Mouse (Mus musculus): ENCODE results near the gene Slc17a2.
"Not testable (repeated sequence)": the region's sequence is repeated elsewhere in the genome, so short reads cannot be mapped to it uniquely, and the experiment has no call there.

The Slc17a2 gene

DNA sequence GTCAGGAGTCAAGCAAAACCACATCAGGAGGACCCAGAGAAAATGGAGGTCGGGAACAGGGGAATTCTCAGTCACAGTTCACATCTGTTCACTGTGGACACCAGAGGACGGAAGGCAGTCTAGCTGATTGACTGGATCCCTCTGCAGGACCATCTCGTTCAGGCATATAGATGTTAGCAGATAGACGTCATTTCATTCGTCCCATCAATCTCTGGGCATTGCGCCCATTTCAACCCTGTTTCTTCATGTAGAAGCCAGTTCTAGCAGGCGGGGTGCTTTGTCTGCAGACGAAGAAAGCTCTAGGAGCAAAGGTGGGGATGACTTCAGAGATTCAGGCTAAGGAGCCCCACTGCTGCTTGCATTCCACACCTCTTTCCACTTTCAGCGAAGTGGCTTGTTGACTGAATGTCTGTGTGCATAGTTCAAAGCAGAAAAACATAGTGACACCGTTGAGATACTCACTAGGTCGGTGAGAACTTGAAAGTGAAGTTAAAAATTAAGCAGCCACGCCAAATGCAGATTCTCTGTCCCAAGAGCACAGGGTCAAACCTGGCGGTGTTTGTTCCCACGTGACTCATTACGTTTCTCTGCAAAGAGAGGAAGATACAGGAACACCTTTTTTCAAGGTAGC is at the start of gene Slc17a2:
Slc17a2 (plus strand) TSS at position 572 of the 631 bp plus-strand sequence.
- DNase-seq, result no peak

DNA sequence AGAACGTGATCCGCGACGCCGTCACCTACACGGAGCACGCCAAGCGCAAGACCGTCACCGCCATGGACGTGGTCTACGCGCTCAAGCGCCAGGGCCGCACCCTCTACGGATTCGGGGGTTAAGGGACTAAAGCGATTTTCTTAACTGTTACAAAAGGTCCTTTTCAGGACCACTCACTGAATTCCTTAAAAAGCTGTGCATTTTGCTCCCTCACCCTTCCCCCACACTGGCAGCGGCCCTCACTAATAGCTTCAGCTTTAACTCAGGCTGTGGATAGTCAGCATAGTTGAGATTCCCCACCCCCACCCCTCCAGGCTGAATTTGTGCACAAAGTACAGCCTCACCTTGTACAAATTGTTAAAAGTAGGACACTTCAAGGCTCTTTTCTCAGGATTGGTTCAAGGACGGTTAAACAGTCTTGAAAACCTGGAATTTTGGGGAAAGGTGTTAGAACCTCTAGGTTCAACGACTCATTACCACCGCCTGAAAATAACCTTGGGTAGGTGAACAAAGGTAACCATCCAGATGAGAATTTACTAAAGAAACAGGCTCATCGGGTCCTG is 49.5 kb upstream of the Slc17a2 start:
- no peak for DNase-seq

DNA sequence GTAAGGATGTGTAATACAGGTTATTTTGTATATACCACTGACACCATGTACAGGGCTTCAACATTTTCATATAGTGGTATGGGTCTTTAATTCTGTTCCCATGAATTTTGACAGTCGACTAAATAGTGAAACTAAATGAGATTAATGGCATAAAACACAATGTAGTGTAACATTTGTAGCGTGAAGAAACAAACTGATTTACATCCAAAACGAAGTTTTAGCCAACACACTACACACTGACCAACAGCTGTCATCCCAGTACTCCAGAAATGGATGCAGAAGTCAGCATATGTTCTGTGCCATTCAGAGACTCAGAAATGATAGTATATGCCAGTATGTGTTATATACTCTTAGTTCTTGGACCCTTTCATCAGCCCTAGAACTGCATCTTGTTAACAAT is 48.9 kb upstream of the Slc17a2 start:
- DNase-seq, result no peak

DNA sequence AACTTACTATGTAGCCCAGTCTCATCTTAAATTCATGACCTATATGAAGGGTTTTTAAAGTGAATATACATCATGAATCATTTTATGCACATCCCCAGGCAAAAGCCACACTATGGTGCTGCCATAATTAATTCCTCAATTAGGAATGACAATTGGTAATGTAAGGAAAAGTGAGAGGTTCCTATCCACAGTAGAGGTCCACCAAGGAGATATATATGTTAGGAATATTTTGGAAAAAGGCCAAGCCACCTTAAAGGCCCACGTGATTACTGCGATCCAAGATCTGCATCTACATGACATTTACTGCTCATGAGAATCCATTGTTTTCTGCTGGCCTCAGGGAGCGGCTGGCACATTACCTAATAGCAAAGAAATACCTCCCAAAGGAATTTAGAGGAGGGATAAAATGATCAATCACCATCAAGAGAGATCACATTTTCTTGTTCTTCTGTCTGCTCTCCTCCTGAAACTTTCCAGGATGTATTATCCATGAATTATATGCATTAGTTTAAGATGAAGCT is 47.5 kb upstream of the Slc17a2 start:
- no peak for DNase-seq

DNA sequence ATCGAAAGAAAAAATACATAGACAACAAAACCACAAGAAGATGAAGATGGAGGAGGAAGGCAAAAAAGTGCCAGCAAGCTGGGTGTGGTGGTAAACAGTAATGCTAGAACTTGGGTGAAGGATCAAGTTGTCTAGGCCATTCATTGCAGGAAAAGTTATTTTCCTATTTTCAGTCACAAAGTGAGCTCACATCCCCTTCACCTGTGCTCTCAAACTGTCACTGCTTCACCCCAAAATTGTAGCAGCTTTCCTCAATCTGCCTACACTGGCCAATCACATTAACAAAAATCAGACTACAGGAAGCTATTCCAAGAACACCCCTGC is 46.9 kb upstream of the Slc17a2 start:
- DNase-seq, result no peak

DNA sequence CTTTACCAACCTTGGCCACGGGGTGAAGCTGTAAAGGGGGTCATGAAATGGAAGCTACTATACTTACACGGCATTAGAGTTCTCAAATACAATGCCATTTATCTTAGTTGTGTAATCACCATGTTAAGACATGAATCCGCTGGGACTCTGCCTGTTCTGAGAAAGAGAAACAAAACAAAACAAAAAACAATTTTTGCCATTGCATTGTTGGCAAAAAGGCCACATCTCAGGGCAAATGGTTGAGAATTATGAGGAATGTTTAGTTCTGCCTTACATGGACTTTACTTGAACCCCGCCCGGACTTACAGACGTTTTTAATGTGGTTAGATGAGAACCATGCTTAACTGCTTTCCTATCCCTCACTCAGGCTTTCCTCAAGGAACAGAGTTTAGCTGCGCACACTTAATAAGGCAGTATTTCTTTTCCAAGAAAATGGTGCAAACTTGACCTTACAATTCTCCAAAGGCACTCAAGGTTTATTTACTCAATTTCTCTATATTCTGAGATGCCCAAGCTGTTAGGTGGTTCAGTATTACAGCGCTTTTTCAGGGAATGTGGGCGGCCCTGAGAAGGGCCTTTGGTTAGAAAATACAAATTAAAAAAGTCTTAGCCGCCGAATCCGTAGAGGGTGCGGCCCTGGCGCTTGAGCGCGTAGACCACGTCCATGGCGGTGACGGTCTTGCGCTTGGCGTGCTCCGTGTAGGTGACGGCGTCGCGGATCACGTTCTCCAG is 46.4 kb upstream of the Slc17a2 start:
- no peak for DNase-seq

DNA sequence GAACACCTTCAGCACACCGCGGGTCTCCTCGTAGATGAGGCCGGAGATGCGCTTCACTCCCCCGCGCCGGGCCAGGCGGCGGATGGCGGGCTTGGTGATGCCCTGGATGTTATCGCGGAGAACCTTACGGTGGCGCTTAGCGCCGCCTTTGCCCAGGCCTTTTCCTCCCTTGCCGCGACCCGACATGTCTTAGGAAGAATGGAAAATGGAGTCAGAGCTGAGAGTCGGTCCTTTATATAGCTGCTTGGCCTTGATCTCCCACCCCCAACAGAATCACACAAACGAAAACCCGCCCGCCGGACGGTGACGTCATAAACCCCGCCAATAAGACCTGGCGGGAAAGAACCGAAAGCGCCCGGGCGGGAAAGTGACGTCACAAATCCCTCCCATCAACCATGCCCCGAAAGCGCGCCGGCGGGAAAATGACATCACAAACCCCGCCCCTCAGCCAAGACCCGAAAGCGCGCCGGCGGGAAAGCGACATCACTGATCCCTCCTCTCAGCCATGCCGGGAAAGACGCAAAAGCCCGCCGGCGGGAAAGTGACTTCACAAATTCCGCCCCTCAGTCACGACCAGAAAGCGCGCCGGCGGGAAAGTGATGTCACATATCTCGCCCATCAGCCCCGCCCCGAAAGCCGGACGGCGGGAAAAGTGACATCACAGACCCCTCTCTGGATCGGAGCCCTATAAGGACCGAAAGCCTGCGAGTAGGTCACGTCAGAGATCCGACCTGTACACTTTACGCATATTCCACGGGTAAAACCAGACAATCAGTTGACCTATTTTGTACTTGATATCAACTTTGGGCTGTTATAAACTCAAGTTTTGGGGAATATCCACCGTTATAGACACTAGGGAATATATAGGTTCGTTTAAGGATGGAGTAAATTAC is 45.6 kb upstream of the Slc17a2 start, which contains the start of gene Hist1h4a:
Hist1h4a (minus strand) TSS at position 259 of the 893 bp plus-strand sequence.
- DNase-seq, result peak; percentile 99

DNA sequence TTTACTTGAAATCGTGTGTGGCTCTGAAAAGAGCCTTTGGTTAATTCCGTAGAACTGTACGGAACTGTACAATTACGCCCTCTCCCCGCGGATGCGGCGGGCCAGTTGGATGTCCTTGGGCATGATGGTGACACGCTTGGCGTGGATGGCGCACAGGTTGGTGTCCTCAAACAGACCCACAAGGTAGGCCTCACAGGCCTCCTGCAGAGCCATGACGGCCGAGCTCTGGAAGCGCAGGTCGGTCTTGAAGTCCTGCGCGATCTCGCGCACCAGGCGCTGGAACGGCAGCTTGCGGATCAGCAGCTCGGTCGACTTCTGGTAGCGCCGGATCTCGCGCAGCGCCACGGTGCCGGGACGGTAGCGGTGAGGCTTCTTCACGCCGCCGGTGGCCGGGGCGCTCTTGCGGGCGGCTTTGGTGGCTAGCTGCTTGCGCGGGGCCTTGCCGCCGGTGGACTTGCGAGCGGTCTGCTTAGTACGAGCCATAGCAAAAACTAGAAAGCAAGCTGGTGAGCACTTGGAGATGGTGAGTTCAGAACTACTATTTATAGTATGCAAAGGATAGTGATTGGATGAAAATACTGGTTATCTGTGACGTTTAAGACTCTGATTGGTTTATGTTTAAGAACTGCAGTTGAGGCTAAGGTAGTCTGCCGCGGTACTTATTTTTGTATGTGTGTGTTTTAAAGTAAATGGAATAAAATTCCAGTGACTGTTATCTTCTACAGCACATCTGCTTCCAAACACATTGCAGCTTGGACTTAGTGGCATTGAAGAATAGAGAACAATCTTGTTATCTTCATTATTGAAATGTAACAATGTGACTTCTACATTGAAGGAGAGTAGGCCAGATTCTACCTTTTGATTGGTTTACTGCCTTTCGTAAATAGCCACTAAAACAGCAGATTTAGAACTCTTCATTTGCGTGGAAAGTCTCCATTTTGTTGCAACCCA is 44.6 kb upstream of the Slc17a2 start, which contains the start of gene Hist1h3a:
Hist1h3a (minus strand) TSS at position 516 of the 951 bp plus-strand sequence.
- peak; percentile 23 for DNase-seq

DNA sequence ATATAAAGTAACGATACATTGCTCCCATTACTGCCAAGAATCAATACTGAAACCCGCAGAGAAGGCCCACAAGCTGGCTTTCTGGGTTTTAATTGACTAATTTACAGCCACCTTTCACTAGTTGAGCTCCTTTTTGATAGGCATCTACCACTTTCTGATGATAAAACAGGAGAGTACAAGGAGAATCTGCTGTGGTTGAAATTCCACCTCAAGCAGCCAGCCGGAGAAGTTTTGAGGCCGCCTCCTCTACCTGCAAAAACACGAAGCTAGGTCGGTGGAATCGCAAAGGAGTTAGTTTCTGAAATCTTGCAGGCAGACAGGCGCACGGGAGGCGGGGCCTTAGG is 43.6 kb upstream of the Slc17a2 start:
- no peak for DNase-seq

DNA sequence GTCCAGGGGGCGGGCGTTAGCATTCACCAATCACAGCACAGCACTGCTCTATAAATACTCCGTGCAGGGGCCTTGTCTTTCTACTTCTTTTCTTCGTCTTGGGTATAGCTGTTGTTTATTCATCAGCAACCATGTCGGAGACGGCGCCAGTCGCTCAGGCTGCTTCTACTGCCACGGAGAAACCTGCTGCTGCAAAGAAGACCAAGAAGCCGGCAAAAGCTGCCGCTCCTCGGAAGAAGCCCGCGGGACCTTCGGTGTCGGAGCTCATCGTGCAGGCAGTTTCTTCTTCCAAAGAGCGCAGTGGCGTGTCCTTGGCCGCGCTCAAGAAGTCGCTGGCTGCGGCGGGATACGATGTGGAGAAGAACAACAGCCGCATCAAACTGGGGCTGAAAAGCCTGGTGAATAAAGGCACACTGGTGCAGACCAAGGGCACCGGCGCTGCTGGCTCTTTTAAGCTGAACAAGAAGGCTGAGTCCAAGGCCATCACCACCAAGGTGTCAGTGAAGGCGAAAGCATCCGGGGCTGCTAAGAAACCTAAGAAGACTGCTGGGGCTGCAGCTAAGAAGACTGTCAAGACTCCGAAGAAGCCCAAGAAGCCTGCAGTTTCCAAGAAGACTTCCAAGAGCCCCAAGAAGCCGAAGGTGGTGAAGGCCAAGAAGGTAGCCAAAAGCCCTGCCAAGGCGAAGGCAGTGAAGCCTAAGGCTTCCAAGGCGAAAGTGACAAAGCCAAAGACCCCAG is 43.0 kb upstream of the Slc17a2 start, which contains the start of gene Hist1h1a:
Hist1h1a (plus strand) TSS at position 81 of the 738 bp plus-strand sequence.
- DNase-seq, result peak; percentile 71

DNA sequence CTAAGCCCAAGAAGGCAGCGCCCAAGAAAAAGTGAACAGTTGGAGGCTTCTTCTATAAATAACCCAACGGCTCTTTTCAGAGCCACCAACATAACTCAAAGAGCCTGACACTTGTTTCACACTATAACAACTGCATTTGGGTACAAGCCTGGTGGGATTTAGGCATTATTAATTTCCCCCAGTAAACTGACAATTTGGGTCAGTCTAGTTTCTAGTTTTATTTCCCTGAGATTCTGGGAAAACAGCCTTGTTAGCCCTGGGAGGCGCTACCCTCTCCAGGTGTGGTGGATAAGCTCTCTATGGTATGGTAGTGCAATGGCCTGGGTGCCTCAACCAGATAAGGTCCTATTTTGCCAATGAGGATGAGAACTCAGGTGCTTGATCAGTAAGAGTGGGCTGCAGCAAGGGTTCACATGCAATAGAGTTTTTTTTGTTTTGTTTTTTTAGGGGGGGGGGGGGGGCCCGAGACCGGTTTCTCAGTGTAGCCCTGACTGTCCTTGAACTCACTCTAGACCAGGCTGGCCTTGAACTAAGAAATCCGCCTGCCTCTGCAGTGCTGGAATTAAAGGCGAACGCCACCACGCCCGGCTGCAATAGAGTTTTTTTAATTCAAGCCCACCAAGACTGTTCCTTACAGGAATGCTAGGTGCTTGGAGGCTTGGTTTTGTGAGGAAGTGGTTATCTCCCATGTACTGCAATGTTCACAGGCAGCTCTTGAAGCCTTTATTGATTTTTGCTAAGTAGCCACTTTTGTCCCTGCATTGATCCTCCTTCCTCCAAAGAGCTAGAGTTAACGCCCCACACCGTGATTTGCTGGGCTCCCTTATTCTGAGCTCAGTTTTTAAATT is 42.2 kb upstream of the Slc17a2 start:
- no peak for DNase-seq

DNA sequence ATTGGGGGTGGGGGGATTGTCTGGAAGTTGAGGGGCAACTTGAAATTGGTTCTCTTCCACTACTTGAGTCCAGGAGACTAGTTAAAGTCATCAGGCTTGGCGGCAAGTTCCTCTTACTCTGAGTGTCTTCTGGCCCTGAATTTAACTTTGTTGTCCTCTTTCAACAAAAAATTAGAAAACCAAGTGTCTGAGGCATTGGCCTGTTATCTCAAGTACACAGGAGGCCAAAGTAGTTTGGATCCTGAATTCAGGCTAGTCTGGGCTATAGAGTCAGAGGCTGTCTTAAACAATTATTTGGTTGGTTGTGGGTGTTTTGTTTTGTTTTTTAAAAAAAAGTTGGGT is 41.6 kb upstream of the Slc17a2 start:
- no peak for DNase-seq

DNA sequence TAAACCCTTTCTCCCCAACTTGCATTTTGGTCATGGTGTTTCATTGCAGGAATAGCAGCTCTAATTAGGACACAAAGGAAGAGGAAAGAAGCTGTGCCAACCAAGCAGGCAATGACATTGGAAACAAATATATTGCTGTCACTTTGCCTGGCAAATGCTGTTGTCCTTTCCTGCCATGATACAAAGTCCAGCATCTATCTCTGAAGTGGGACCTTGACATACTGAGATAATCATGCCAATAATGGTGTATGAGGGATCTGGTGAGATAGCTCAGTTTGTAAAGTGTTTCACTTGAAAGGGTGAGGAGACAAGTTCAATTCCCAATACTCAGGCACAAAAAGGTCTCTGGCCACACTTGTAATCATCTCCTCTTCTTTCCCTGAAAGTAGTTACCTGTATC is 40.0 kb upstream of the Slc17a2 start:
- DNase-seq, result no peak

DNA sequence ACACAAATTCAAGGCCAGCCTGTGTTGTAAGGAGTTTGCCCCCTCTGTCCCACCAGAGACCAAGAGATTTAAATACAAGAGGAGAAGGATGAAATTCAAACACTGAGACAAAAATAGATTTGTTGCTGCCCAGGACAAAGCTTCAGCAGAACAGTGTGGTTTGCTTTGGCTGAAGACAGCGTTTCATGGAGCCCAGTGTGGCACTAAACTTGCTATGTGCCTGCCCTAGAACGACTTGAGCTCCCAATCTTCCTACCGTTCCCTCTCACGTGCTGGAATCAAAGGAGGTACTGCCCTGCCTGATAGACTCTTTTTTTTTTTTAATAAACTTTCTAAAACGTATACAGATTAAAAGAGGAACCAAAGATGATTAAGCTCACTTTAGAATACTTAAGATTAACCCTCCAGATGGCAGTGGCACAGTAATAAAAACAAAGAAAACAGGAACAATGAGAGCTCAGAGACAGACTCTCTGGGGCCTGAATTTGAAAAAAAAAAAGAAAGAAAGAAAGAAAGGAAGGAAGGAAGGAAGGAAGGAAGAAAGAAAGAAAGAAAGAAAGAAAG is 37.9 kb upstream of the Slc17a2 start:
- no peak for DNase-seq

DNA sequence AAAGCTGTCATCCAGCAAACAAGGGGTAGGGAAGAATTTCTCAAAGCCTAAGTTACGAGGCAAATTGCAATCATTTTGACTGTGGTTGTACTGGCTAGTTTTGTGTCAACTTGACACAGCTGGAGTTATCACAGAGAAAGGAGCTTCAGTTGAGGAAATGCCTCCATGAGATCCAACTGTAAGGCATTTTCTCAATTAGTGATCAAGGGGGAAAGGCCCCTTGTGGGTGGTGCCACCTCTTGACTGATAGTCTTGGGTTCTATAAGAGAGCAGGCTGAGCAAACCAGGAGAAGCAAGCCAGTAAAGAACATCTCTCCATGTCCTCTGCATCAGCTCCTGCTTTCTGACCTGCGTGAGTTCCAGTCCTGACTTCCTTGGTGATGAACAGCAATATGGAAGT is 37.2 kb upstream of the Slc17a2 start, which contains the start of gene Trim38:
Trim38 (plus strand) TSS at position 301 of the 400 bp plus-strand sequence.
- DNase-seq, result not testable (repeated sequence)

DNA sequence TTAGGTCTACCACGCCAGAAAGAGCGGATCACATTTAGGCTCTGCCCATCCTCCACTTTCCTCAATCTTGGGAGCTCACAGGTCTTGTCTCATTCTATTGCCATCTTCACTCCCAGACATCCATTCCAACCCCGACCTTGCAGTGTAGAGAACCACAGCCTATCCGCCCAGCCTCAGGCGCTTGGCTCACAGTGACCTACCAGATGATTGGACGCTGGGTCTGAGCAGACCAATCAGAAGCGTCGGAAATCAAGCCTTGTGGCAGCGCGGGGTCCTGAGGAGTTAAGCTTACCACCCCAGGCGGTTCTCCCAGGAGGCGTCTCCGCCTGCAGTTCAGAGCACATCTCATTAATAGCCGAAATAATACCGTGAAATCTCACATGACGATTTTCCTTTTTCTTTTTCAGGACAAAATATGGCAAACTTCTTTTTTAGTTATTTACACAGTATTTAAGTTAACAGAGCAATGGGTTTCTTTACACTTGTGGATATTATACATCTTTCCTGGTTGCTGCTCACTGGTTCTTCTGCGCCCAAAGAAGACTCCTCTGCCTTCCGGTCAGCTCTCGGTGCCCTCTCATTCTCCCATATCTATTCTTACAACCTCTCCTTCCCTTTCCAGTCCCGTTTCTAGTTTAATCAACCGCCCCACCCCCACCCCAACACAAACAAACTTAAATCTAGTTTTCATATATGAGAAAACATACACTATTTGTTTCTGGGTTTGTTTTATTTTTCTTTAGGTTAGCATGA is 34.1 kb upstream of the Slc17a2 start:
- peak; percentile 21 for DNase-seq

DNA sequence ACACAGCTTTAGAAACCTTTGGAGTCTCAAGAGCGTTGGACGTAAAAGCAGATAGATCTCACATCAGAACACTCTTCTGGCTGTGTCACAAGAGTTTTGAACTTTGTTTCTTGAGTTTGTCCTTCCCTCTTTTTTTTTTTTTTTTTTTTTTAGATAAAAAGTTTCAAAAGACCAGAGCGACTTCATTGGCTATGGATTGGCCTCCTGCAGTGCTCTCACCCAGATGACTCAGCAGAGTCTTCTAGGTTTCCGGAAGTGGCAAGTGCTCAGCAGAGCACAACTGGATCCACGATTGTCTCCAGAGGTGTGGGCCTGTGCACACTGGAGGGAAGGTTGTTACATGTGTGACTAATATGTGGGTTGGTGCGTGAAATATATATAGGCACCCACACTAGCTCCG is 28.5 kb upstream of the Slc17a2 start:
- DNase-seq, result no peak

DNA sequence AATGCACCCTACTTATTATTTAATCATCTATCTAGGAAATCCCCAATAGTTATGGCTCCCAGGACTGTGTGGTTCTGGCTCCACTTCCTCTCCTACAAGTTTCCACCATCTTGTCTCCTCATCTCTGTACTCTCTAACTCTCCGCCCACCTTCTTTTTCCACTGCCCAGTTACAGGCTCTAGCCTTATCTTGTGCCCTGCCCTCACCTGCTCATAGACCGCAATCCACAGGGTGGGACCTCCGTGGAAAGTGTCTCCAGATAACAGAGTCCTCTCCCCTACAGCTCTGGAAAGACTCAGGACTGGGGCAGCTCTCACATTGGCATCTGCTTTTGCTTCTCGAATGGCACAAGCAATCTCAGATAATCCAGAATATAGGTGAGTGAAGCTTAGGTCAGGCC is 27.8 kb upstream of the Slc17a2 start:
- no peak for DNase-seq

DNA sequence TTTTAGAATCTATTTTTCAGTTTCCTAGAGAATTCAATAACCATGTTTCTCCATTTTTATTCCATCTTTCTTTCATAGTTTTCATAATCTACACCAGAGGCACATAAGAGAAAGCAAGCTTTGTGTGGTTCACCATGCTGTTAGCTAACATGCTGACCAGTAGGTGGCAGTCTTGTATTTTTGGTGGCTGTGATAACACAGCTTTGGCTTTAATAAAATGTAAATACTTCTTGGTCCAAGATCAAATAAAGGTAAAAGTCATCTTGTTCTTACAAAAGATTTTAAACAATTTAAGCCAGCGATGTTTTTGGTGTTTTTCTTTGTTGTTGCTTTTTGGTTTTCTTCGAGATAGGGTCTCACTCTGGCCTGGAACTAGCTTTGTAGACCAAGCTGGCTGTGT is 14.3 kb upstream of the Slc17a2 start:
- DNase-seq, result peak; percentile 42

All from right cerebral cortex, postnatal 4 days (tissue).